In genomic region chr10:79892451-79893118, GRCm38 (mm10) we compare ENCODE assay signal across 9 mouse cellular contexts. TPM values are rescaled to one million over a fixed set of nuclear protein-coding genes. Genes with fewer than 3 reads are reported as not detected.
DNase-seq lines count a peak whose midpoint lies in the region; ATAC-seq and TF ChIP-seq lines count a peak whose summit lies in the region.
"Not testable (repeated sequence)": the region's sequence is repeated elsewhere in the genome, so short reads cannot be mapped to it uniquely, and the experiment has no call there.
"Had no signal": no experiment of that assay in that cellular context is flagged by ENCODE, and none has a peak within 500 bp of the region (broad histone marks: within the 10 kb centered on the region; RNA-seq: fewer than 3 reads in every experiment).

No protein-coding gene starts in this region.

- peaks cover 18% of the 10 kb centered on the region for H3K36me3 ChIP-seq in heart, embryonic 16.5 days (ENCODE audit: control insufficient read depth, insufficient read depth)
- not testable (repeated sequence) for H3K36me3 ChIP-seq in liver, embryonic 11.5 days (ENCODE audit: control insufficient read depth, insufficient read depth, low read length)
- peaks cover 18% of the 10 kb centered on the region for H3K36me3 ChIP-seq in stomach, postnatal 0 days (ENCODE audit: control insufficient read depth, insufficient read depth, low read length)

- ATAC-seq in erythroid progenitor cell, adult 5-6 weeks (replicated peaks; ENCODE audit: low FRiP score, poor library complexity, severe bottlenecking), result peak; percentile 76
- ATAC-seq in heart, embryonic 16.5 days (replicated peaks; ENCODE audit: extremely low read depth, insufficient read depth, low FRiP score), result peak; percentile 29
- peak; percentile 59 for ATAC-seq in liver, embryonic 11.5 days (replicated peaks; ENCODE audit: low FRiP score)
- peak; percentile 40; the same call in 1 of the 2 replicates for ATAC-seq in stomach, postnatal 0 days (ENCODE audit: low FRiP score, low TSS enrichment)

- H3K9ac ChIP-seq in heart, embryonic 16.5 days (ENCODE audit: low read length); liver, embryonic 11.5 days (ENCODE audit: low read depth, low read length); stomach, postnatal 0 days (ENCODE audit: low read length): not testable (repeated sequence)

- not testable (repeated sequence) for TF ChIP-seq POLR2A in bone marrow macrophage, adult 2 months (IDR thresholded peaks at IDR 0.05; ENCODE audit: borderline replicate concordance, low read depth, low read length)

- TF ChIP-seq CTCF in bone marrow macrophage, adult 2 months (IDR thresholded peaks at IDR 0.05; ENCODE audit: low read depth, low read length), result peak; percentile 80
- peak; percentile 86 for TF ChIP-seq CTCF in stomach, postnatal 0 days (IDR thresholded peaks at IDR 0.05; ENCODE audit: low read depth)

- peak; percentile 87 for DNase-seq in CD4-positive, CD25-positive, alpha-beta regulatory T cell, adult 2 months (ENCODE audit: low read depth, low spot score)
- peak; percentile 85 for DNase-seq in kidney, postnatal 10 days
- DNase-seq in liver, embryonic 11.5 days (ENCODE audit: low spot score), result peak; percentile 84
- DNase-seq in naive thymus-derived CD4-positive, alpha-beta T cell, adult 2 months (ENCODE audit: low read depth), result peak; percentile 88
- DNase-seq in stomach, postnatal 0 days (ENCODE audit: low spot score), result peak; percentile 83

- not testable (repeated sequence) for H3K27me3 ChIP-seq in heart, embryonic 16.5 days (ENCODE audit: control insufficient read depth, insufficient read depth, low read length); liver, embryonic 11.5 days (replicated peaks; ENCODE audit: control insufficient read depth, insufficient read depth, low read length); stomach, postnatal 0 days (ENCODE audit: control insufficient read depth, insufficient read depth, low read length)

- H3K9me3 ChIP-seq in heart, embryonic 16.5 days (replicated peaks; ENCODE audit: control insufficient read depth, low read length); liver, embryonic 11.5 days (ENCODE audit: control insufficient read depth, low read length); stomach, postnatal 0 days (ENCODE audit: control insufficient read depth, low read length): not testable (repeated sequence)

- not testable (repeated sequence) for H3K4me2 ChIP-seq in heart, embryonic 16.5 days (ENCODE audit: low read depth, low read length); liver, embryonic 11.5 days; stomach, postnatal 0 days (replicated peaks; ENCODE audit: low read depth)

- not testable (repeated sequence) for H3K27ac ChIP-seq in bone marrow macrophage, adult 2 months (ENCODE audit: insufficient read depth, low read depth, low read length); heart, embryonic 16.5 days (ENCODE audit: low read length); liver, embryonic 11.5 days (ENCODE audit: low read depth, low read length); stomach, postnatal 0 days (replicated peaks)

- not testable (repeated sequence) for H3K4me3 ChIP-seq in bone marrow macrophage, adult 2 months (ENCODE audit: insufficient read depth, low read length); heart, embryonic 16.5 days (ENCODE audit: low read length); liver, embryonic 11.5 days (ENCODE audit: low read depth, low read length); stomach, postnatal 0 days (ENCODE audit: low read depth, low read length)

- WGBS in heart, embryonic 16.5 days, result 43% methylated on average over 22 of the region's 22 CpGs
- WGBS in liver, embryonic 11.5 days, result 41% methylated on average over 22 of the region's 22 CpGs
- WGBS in stomach, postnatal 0 days, result 41% methylated on average over 22 of the region's 22 CpGs

- TF ChIP-seq EP300 in stomach, postnatal 0 days (optimal IDR thresholded peaks at IDR 0.05), result not testable (repeated sequence)

- H3K4me1 ChIP-seq in bone marrow macrophage, adult 2 months (ENCODE audit: control insufficient read depth, insufficient read depth, low read length); heart, embryonic 16.5 days (ENCODE audit: control insufficient read depth, insufficient read depth, low read length); liver, embryonic 11.5 days (replicated peaks; ENCODE audit: control insufficient read depth, insufficient read depth, low read length); stomach, postnatal 0 days (replicated peaks; ENCODE audit: control insufficient read depth, insufficient read depth): not testable (repeated sequence)

RNA-seq across cellular contexts. Expression of gene Cfd, which starts 1.9 kb away (rescaled TPM):
- 1.3 TPM in 1 of 2 replicates, not detected in the other for polyA plus RNA-seq in bone marrow macrophage, adult 2 months (2012; ENCODE audit: insufficient read depth, insufficient read length, missing spikeins)
- total RNA-seq in erythroid progenitor cell, adult 5-6 weeks (2015; ENCODE audit: low replicate concordance), result not detected in 2 replicates
- not detected in 2 replicates for total RNA-seq in erythroid progenitor cell, adult 5-6 weeks (2017; ENCODE audit: low replicate concordance)
- polyA plus RNA-seq in heart, embryonic 16.5 days (2015; fragmentation: Nextera tagmentation; extraction: Ambion mirVana), result not detected in 2 replicates
- not detected in 2 replicates for polyA plus RNA-seq in liver, embryonic 11.5 days (2014; fragmentation: Nextera tagmentation; extraction: Ambion mirVana)
- polyA plus RNA-seq in stomach, postnatal 0 days (2015; fragmentation: Nextera tagmentation; extraction: Ambion mirVana), result not detected in 2 replicates
- polyA plus RNA-seq: myocyte had no signal

RNA-seq across cellular contexts. Expression of gene Elane, which starts 6.5 kb away (rescaled TPM):
- polyA plus RNA-seq in bone marrow macrophage, adult 2 months (2012; ENCODE audit: insufficient read depth, insufficient read length, missing spikeins), result 0.75 TPM in 1 of 2 replicates, not detected in the other
- 613 and 617 TPM in 2 replicates for total RNA-seq in erythroid progenitor cell, adult 5-6 weeks (2015; ENCODE audit: low replicate concordance)
- total RNA-seq in erythroid progenitor cell, adult 5-6 weeks (2017; ENCODE audit: low replicate concordance), result 146 and 166 TPM in 2 replicates
- 0.20 and 1.1 TPM in 2 replicates for polyA plus RNA-seq in heart, embryonic 16.5 days (2015; fragmentation: Nextera tagmentation; extraction: Ambion mirVana)
- polyA plus RNA-seq in liver, embryonic 11.5 days (2014; fragmentation: Nextera tagmentation; extraction: Ambion mirVana), result 11.1 and 11.8 TPM in 2 replicates
- polyA plus RNA-seq in stomach, postnatal 0 days (2015; fragmentation: Nextera tagmentation; extraction: Ambion mirVana), result 0.30 and 0.55 TPM in 2 replicates
- polyA plus RNA-seq: myocyte had no signal

RNA-seq across cellular contexts. Expression of gene Med16, which starts 16.1 kb away (rescaled TPM):
- 14.6 and 19.3 TPM in 2 replicates for polyA plus RNA-seq in bone marrow macrophage, adult 2 months (2012; ENCODE audit: insufficient read depth, insufficient read length, missing spikeins)
- total RNA-seq in erythroid progenitor cell, adult 5-6 weeks (2015; ENCODE audit: low replicate concordance), result 5.9 and 17.7 TPM in 2 replicates
- total RNA-seq in erythroid progenitor cell, adult 5-6 weeks (2017; ENCODE audit: low replicate concordance), result 8.0 and 9.1 TPM in 2 replicates
- 44.9 and 45.2 TPM in 2 replicates for polyA plus RNA-seq in heart, embryonic 16.5 days (2015; fragmentation: Nextera tagmentation; extraction: Ambion mirVana)
- polyA plus RNA-seq in liver, embryonic 11.5 days (2014; fragmentation: Nextera tagmentation; extraction: Ambion mirVana), result 32.6 and 37.4 TPM in 2 replicates
- 25.6 and 29.7 TPM in 2 replicates for polyA plus RNA-seq in stomach, postnatal 0 days (2015; fragmentation: Nextera tagmentation; extraction: Ambion mirVana)

RNA-seq across cellular contexts. Expression of gene Gm26602, which starts 18.1 kb away (rescaled TPM):
- not detected in 2 replicates for polyA plus RNA-seq in bone marrow macrophage, adult 2 months (2012; ENCODE audit: insufficient read depth, insufficient read length, missing spikeins)
- not detected in 2 replicates for total RNA-seq in erythroid progenitor cell, adult 5-6 weeks (2015; ENCODE audit: low replicate concordance)
- total RNA-seq in erythroid progenitor cell, adult 5-6 weeks (2017; ENCODE audit: low replicate concordance), result 22.8 TPM in 1 of 2 replicates, not detected in the other
- polyA plus RNA-seq in heart, embryonic 16.5 days (2015; fragmentation: Nextera tagmentation; extraction: Ambion mirVana), result 2.4 and 13.2 TPM in 2 replicates
- polyA plus RNA-seq in liver, embryonic 11.5 days (2014; fragmentation: Nextera tagmentation; extraction: Ambion mirVana), result 7.4 TPM in 1 of 2 replicates, not detected in the other
- polyA plus RNA-seq in stomach, postnatal 0 days (2015; fragmentation: Nextera tagmentation; extraction: Ambion mirVana), result 8.9 and 18.0 TPM in 2 replicates
- polyA plus RNA-seq: myocyte had no signal

RNA-seq across cellular contexts. Expression of gene Plppr3, which starts 18.2 kb away (rescaled TPM):
- polyA plus RNA-seq in bone marrow macrophage, adult 2 months (2012; ENCODE audit: insufficient read depth, insufficient read length, missing spikeins), result not detected in 2 replicates
- 0.84 TPM in 1 of 2 replicates, not detected in the other for total RNA-seq in erythroid progenitor cell, adult 5-6 weeks (2015; ENCODE audit: low replicate concordance)
- 0.83 and 1.7 TPM in 2 replicates for total RNA-seq in erythroid progenitor cell, adult 5-6 weeks (2017; ENCODE audit: low replicate concordance)
- 9.1 and 9.8 TPM in 2 replicates for polyA plus RNA-seq in heart, embryonic 16.5 days (2015; fragmentation: Nextera tagmentation; extraction: Ambion mirVana)
- 17.6 and 20.9 TPM in 2 replicates for polyA plus RNA-seq in liver, embryonic 11.5 days (2014; fragmentation: Nextera tagmentation; extraction: Ambion mirVana)
- polyA plus RNA-seq in stomach, postnatal 0 days (2015; fragmentation: Nextera tagmentation; extraction: Ambion mirVana), result 5.5 and 7.0 TPM in 2 replicates
